Mouse (Mus musculus): ENCODE data around the gene Akr1b3. TPM values are rescaled to one million over a fixed set of nuclear protein-coding genes. Genes with fewer than 3 reads are reported as not detected.
A peak's percentile ranks its signal among the peaks of the same experiment; 100 is the strongest.
"Not testable (repeated sequence)": the region's sequence is repeated elsewhere in the genome, so short reads cannot be mapped to it uniquely, and the experiment has no call there.

Gene Akr1b3
- 146 and 154 TPM in 2 replicates for polyA plus RNA-seq (2015; fragmentation: Nextera tagmentation; extraction: Ambion mirVana)

DNA sequence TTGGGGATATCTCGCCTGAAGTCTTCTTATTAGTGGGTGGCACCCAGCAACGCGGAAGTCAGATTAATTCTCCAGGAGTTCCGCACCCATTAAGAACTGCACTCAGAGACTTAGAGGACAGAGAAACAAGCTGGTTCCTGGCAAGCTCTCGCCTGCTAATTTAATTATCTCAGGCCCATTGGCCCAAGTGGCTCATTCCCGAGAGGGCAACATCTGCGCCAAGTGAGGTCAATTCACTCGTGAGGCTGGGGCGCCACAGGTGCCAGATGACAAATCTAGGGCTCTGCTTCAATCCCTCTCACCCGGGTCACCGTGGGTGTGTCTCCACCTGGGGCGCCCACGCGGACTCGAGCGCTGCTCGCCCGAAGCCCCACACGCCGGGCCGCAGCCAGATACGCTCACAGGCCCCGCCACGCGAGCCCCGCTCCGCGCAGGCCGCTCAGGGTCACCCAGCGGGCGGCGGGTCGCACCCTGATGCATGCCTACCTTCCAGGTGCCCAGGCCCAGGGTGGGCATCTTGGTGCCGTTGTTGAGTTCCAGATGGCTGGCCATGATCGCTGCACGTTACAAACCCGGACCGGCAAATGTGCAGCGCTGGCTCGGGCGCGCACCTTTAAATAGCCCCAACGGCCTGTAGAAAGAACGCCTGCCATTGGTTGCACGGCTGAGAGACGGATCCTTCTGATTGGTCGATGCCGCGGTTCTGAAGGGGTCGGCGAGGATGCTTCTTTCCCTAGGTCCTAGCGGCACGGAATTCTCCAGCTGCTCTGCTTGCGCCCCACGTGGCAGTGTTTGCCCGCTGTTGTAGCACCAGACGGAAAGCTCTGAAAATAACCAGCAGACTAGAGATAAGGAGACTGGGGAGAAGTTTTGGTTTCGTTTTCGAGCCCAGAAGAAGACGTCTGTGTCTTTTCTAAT lies at the start of gene Akr1b3:
Gene Akr1b3, minus strand, starts transcription at position 625 of the 918 bp plus-strand sequence.
- Histone ChIP-seq H3K27me3 (no peaks in the 10 kb centered on the region), H3K9me3 (no peaks in the 10 kb centered on the region), H3K27ac (peak within 1 kb of the TSS; percentile 23; the same call in 1 of the 2 replicates), H3K36me3 (no peaks in the 10 kb centered on the region), H3K9ac (peak within 1 kb of the TSS; percentile 50), H3K4me2 (peak within 1 kb of the TSS; percentile 90), H3K4me3 (peak within 1 kb of the TSS; percentile 64), H3K4me1 (peaks cover 19% of the 10 kb centered on the region; the same call in 1 of the 2 replicates)
- WGBS: 1% methylated on average over 60 of the region's 60 CpGs
- peak; percentile 99 for ATAC-seq (ENCODE audit: borderline replicate concordance, extremely low read depth, low FRiP score, low TSS enrichment)

DNA sequence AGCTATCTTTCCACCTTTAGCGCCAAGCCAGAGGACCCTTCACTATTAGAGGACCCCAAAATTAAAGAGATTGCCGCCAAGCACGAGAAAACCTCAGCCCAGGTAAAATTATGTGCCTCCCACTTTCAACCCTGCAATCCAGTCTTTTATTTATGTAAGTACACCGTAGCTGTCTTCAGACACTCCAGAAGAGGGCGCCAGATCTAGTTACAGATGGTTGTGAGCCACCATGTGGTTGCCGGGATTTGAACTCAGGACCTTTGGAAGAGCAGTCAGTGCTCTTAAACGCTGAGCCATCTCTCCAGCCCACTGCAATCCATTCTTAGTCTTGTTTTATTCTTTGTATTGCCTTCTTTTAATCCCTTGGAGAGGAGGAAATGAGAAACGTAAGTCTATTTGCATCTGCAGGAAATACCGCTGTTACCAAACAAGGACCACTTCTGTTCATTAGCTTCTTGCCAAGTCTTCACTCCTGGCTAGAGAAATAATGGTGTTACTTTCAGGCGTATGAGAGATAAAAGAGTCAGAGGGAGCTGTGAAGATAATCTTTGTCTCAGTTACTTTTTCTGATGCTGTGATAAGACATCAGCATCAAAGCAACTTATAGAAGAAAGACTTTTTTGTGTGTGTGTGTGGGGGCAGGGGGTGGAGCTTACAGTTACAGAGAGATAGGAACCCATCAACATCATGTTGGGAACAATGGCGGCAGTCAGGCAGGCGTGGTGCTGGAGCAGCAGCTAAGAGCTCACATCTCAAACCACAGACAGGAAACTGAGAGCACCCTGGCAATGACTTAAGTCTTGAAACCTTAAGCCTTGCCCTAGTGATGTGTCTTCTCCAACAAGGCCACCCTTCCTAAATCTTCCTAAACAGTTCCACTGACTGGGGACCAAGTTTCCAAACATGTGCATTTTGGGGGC lies 47.2 kb upstream of the Akr1b3 start:
- no peak for ATAC-seq (ENCODE audit: borderline replicate concordance, extremely low read depth, low FRiP score, low TSS enrichment)
- WGBS: 78% methylated on average over 12 of the region's 12 CpGs
- no peaks in the 10 kb centered on the region for H3K27me3 ChIP-seq
- no peaks in the 10 kb centered on the region for H3K36me3 ChIP-seq
- H3K4me2 ChIP-seq: no peak overlapping the region
- no peak overlapping the region for H3K27ac ChIP-seq
- H3K9me3 ChIP-seq: no peaks in the 10 kb centered on the region
- H3K4me1 ChIP-seq: no peaks in the 10 kb centered on the region
- H3K9ac ChIP-seq: no peak overlapping the region
- no peak overlapping the region for H3K4me3 ChIP-seq

DNA sequence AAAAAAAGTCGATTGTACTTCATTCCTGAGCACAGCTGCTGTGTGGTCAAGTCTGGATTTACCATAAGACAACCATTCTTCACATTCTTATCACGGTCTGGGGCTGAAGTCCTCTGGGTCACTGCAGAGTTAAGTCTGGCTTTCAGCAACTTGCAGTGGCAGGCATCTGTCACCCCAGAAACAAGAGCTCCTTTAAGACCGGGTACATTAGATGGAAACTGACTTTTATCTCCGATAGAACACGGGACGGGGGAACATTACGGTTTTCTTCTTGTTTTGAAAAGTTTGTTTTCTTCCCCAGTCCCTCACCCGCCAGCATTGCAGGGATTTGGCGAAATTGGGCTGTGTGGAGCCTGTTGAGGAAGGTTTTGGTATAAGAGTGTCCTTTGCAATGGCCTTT lies 38.6 kb upstream of the Akr1b3 start:
- H3K9ac ChIP-seq: no peak overlapping the region
- H3K4me2 ChIP-seq: no peak overlapping the region
- no peaks in the 10 kb centered on the region for H3K27me3 ChIP-seq
- no peak for ATAC-seq (ENCODE audit: borderline replicate concordance, extremely low read depth, low FRiP score, low TSS enrichment)
- H3K27ac ChIP-seq: no peak overlapping the region
- no peaks in the 10 kb centered on the region for H3K9me3 ChIP-seq
- H3K4me3 ChIP-seq: no peak overlapping the region
- peaks cover 21% of the 10 kb centered on the region for H3K4me1 ChIP-seq
- WGBS: 62% methylated on average over 9 of the region's 9 CpGs
- no peaks in the 10 kb centered on the region for H3K36me3 ChIP-seq

DNA sequence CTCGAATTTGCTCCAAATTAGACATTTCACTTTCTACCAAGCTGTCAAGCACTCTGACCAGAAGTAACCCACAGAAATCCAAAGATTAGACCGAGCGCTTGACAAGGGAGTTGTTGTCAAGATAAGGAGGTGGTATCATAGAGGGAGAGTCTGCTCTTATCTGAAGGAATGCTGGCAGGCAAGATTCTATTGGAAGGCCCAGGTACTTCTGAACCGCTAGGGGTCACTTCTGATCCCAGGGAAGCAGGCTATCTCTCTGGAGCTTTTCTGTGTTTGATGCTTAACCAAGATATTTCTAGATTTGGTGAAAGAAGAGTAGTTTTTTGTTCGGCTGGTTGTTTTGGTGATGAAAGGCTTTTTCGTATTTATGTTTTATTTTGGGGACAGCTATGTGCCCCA lies 38.1 kb upstream of the Akr1b3 start:
- Histone ChIP-seq H3K36me3 (no peaks in the 10 kb centered on the region), H3K9me3 (no peaks in the 10 kb centered on the region), H3K4me1 (peaks cover 21% of the 10 kb centered on the region), H3K27ac (no peak overlapping the region), H3K4me3 (no peak overlapping the region), H3K4me2 (no peak overlapping the region), H3K27me3 (no peaks in the 10 kb centered on the region), H3K9ac (no peak overlapping the region)
- 35% methylated on average over 6 of the region's 6 CpGs for WGBS
- no peak for ATAC-seq (ENCODE audit: borderline replicate concordance, extremely low read depth, low FRiP score, low TSS enrichment)

DNA sequence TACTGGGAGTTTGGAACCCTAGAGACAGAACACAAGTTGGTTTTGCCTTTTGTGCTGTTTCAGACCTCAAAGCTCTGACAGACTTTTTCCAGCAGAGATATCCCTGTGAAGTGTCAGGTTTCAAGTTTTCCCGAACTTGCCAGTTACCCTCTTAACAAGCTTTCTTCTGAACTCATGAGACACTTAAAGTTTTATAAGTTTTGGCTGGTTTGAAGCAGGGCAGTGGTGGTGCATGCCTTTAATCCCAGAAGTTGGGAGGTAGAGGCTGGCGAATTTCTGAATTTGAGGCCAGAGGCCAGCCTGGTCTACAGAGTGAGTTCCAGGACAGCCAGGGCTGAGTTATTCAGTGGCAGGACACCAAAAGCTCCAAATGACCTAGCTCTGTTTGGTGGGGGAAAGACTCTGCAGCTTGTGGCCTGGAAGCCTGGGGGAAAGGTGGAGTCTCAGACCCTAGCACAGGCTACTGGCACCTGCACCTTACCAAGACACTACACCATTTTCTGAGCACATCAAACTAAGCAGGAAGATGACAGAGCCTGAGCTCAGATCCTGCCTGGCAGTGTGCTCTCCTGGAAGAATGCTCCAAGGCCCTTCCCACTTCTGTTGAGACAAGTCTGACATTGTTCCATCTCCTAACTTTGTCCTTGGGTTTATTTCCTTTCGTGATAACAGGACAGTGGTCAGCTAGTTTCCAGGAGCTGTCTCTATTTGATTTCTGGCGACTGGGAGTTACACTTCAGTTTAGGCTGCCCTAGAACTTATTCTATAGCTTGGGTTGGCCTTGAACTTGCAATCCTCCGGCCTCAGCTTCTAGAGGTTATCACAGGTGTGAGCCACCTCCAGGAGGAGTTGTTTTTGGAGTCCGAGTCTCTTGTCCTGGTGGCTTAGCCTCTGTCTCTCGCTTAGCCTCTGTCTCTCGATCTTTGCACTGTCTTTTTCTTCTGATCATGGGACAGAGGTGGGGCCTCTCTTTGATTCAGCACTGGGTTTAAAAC lies 37.4 kb upstream of the Akr1b3 start:
- H3K4me1 ChIP-seq: peaks cover 21% of the 10 kb centered on the region
- H3K4me3 ChIP-seq: peak overlapping the region; percentile 25
- H3K36me3 ChIP-seq: no peaks in the 10 kb centered on the region
- ATAC-seq (ENCODE audit: borderline replicate concordance, extremely low read depth, low FRiP score, low TSS enrichment): peak; percentile 43; the same call in 1 of the 2 replicates
- no peak overlapping the region for H3K9ac ChIP-seq
- H3K27me3 ChIP-seq: no peaks in the 10 kb centered on the region
- peak overlapping the region; percentile 54 for H3K4me2 ChIP-seq
- 46% methylated on average over 8 of the region's 8 CpGs for WGBS
- H3K9me3 ChIP-seq: no peaks in the 10 kb centered on the region
- H3K27ac ChIP-seq: peak overlapping the region; percentile 63

DNA sequence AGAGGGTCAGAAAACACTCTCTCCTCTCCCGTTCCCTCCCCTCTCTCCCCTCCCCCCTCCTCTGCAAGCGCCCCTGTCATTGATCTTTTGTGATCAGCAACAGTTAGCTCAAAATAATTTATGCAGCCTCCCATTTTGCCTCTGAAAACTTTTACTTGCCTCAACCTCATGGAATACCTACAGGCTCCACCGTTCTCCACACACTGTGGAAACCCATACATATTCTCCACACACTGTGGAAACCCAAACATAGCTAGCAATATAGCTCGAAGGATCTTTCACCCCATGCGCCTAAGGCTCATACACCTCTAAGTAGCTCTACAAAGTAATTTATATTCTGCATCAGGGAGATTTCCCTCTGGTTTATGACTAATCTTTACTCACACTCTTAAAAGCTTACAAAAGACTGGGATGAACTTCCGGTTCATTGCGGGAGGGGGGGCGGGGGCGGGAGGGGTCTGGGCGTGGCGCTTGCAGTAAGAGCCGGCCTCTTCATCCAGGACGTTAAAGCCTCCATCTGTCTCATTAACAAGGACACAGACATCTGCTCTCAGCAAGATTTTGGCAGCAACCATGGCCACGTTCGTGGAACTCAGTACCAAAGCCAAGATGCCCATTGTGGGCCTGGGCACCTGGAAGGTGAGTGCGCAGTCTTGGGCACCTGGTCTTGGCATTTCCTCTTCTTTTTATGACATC lies 36.5 kb upstream of the Akr1b3 start, which contains the start of gene Akr1b8:
Gene Akr1b8, plus strand, starts transcription at position 462 of the 696 bp plus-strand sequence.
- Histone ChIP-seq H3K36me3 (no peaks in the 10 kb centered on the region), H3K27ac (peak within 1 kb of the TSS; percentile 63), H3K9ac (no peak within 1 kb of the TSS), H3K4me3 (peak within 1 kb of the TSS; percentile 25), H3K4me1 (peaks cover 21% of the 10 kb centered on the region), H3K27me3 (no peaks in the 10 kb centered on the region), H3K9me3 (no peaks in the 10 kb centered on the region), H3K4me2 (peak within 1 kb of the TSS; percentile 54)
- 12% methylated on average over 16 of the region's 16 CpGs for WGBS
- ATAC-seq (ENCODE audit: borderline replicate concordance, extremely low read depth, low FRiP score, low TSS enrichment): peak; percentile 52; the same call in 1 of the 2 replicates

DNA sequence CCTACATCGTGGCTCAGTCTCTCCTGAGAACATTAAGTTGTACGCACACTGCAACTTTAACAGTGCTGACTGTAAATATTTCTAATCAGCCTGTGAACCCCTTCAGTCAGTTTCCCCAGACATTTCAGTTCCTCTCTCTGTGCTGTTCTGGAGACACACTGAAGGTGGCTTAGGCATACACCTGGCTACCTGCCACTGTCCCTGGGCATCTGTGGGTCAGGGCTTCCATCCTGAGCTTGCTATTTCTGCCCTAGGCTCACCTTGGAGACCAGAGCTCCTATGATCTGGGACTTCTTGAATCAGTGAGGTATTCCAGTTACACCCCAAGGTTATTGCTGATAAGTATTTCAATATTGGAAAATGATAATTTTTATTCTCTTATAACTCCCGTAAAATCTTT lies 35.1 kb upstream of the Akr1b3 start:
- H3K36me3 ChIP-seq: no peaks in the 10 kb centered on the region
- 90% methylated on average over 3 of the region's 3 CpGs for WGBS
- H3K9me3 ChIP-seq: no peaks in the 10 kb centered on the region
- H3K4me3 ChIP-seq: no peak overlapping the region
- no peak for ATAC-seq (ENCODE audit: borderline replicate concordance, extremely low read depth, low FRiP score, low TSS enrichment)
- H3K27me3 ChIP-seq: no peaks in the 10 kb centered on the region
- no peak overlapping the region for H3K4me2 ChIP-seq
- H3K4me1 ChIP-seq: peaks cover 21% of the 10 kb centered on the region
- H3K27ac ChIP-seq: no peak overlapping the region
- H3K9ac ChIP-seq: no peak overlapping the region

DNA sequence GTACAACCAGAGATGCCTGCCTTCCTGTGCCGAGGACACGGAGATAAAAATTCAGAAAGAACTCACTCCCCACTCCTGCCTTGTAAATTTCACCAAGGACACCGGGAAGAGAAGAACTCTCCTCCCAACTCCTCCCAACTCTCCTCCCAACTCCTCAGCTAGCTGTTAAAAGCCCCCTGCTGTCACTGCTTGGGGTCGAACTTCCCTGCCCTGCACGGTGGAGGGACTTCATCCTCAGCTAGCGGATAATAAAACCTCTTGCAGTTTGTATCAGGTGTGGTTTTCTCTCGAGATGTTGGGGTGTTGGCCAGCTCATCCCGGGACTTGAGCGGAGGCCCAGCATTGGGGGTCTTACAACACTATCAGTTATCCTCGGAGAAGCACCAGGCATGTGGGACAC lies 34.2 kb upstream of the Akr1b3 start:
- not testable (repeated sequence) for H3K27me3 ChIP-seq; ATAC-seq (ENCODE audit: borderline replicate concordance, extremely low read depth, low FRiP score, low TSS enrichment); H3K27ac ChIP-seq; H3K4me3 ChIP-seq; H3K9me3 ChIP-seq; H3K4me2 ChIP-seq; H3K9ac ChIP-seq; H3K36me3 ChIP-seq
- H3K4me1 ChIP-seq: peaks cover 21% of the 10 kb centered on the region
- 43% methylated on average over 10 of the region's 10 CpGs for WGBS

DNA sequence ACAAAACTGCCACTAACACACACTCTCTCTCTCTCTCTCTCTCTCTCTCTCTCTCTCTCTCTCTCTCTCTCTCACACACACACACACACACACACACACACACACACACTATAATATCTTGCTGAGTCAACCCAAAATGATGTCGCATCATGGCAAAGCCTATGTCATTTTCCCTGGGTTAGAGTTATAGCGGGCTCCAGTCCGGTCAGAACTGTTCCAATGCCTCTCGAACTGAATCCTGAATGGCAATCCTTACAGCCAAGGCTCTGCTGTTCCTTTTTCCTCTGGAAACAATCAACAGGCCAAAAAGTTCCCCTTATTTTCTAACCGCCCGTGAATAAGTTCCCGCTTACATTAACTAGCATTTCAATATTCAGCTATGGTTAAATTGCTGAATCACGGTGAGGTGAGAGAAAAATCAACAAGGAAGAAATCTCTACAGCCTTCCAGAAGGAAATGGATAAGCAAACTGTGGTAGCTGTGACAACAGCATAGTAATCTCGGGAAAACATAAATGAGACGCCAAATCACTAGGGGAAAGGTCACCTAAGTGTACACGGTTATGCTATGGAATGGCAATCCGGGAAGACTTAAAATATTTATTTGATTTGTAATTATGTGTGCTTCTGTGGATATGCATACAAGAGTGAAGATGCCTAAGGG lies 32.9 kb upstream of the Akr1b3 start:
- Histone ChIP-seq H3K27me3 (no peaks in the 10 kb centered on the region), H3K36me3 (no peaks in the 10 kb centered on the region), H3K4me2 (no peak overlapping the region), H3K27ac (no peak overlapping the region), H3K4me3 (no peak overlapping the region), H3K9ac (no peak overlapping the region), H3K9me3 (no peaks in the 10 kb centered on the region), H3K4me1 (peaks cover 27% of the 10 kb centered on the region)
- ATAC-seq (ENCODE audit: borderline replicate concordance, extremely low read depth, low FRiP score, low TSS enrichment): no peak
- 69% methylated on average over 12 of the region's 12 CpGs for WGBS
